Mouse (Mus musculus) megakaryocyte, adult 5-6 weeks (primary cell): ENCODE data around the gene Alox12. TPM values are rescaled to one million over a fixed set of nuclear protein-coding genes. Genes with fewer than 3 reads are reported as not detected.

Source experiments
- ATAC-seq: 2 replicates; pipeline ENCODE4 v1.8.0; 2016; ENCODE audit warnings: mild to moderate bottlenecking, inconsistent platforms; ENCODE audit not compliant: poor library complexity, severe bottlenecking
- total RNA-seq, 2 experiments: library from RNA; stranded (forward) in 1 of 2; stranded (reverse) in 1 of 2; fragments of 153-499, 151-499 nt in 1 of 2; fragments of 221-1000, 200-1000 nt in 1 of 2; gene quantifications; 2 replicates each; pipeline versions ENCODE4 v1.2.3 to v1.2.4; 2015 to 2017

Alox12 gene
- total RNA-seq, 2 experiments from 2014 or later, result not detected

DNA sequence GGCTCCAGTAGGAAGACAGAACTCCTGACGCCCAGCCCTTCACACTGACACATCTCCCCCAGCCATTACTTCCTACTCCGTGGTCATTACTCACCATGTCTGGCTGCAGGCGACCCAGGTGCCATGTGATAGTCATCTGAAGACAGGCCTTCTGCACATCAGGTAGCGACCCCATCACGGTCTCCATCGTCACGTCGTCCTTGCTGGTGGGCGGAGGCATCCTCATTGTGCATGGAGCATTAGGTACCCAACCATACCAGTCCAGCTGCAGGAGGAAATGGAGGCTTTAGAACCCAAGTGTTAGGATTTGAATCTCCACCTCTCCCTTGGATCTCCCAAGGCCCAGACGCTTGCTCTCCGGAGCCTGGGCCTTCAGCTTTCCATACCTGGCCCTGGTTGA lies 12.6 kb downstream of the Alox12 start:
- no peak for ATAC-seq

DNA sequence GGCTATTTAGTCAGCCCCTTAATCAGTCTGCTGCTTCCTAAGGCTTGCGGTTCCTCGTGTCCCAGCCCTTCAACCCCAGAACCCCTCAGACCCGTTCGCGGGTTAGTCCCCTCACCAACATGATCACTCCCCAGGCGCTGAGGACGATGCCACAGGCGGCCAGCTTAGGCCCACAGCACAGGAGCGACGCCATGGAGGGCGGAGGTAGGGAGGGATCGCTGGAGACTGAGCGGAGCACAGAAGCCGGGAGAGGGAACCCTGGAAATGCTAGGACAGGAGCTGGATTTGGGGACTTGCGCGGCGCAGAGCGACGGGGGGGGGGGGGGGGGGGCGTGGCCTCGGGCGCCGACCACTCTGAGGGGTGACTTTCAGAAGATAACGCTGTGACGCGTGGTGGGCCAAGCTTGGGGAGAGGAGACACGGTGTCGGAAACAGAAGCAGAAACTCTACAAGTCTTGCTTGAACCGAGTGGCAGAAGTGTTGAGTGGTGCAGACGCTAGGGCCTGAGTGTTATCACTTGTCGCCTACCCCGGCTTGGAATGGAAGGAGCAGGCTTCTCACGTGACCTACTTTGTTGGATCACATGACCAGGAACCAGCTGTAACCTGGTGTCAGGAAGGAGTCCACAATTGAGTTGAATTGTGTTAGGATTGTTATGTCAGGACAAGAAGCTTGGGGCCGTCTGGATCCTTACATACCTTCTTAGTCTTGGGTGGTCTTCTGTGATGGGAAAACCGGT lies 15.4 kb downstream of the Alox12 start, which contains the start of the genes Gm21988 and Rnasek:
Gene Gm21988, minus strand, starts transcription at position 290 of the 739 bp plus-strand sequence.
Gene Rnasek, minus strand, starts transcription at position 302 of the 739 bp plus-strand sequence.
- ATAC-seq, result peak; percentile 33

GRCm38 (mm10) chr11:70238591-70239440 lies 16.3 kb downstream of the Alox12 start:
- no peak for ATAC-seq

- peak; percentile 92 for ATAC-seq
Measured at GRCm38 (mm10) chr11:70237457-70238167, 17.5 kb downstream of the Alox12 start, which contains the start of gene 0610010K14Rik. Gene 0610010K14Rik, minus strand, starts transcription at chr11:70237914.

DNA sequence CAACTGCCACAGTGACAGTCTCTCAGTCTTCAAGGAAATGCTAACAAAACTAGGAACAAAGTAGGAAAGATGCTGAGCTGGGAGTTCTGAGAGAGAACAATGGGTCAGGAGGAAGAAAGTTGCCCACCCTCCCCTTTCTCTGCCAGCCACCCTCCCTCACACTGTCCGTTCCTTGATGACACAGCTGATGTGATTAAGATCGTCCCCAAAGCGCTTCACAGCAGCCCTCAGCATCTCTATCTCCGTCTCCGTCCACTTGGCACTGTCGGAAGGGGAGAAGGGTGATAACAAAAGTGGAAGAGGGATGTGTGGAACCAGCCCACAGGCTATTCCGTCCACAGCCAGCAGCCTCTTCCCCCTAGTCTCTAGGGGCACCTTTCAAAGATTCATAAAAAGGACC lies 18.4 kb downstream of the Alox12 start:
- ATAC-seq, result no peak

DNA sequence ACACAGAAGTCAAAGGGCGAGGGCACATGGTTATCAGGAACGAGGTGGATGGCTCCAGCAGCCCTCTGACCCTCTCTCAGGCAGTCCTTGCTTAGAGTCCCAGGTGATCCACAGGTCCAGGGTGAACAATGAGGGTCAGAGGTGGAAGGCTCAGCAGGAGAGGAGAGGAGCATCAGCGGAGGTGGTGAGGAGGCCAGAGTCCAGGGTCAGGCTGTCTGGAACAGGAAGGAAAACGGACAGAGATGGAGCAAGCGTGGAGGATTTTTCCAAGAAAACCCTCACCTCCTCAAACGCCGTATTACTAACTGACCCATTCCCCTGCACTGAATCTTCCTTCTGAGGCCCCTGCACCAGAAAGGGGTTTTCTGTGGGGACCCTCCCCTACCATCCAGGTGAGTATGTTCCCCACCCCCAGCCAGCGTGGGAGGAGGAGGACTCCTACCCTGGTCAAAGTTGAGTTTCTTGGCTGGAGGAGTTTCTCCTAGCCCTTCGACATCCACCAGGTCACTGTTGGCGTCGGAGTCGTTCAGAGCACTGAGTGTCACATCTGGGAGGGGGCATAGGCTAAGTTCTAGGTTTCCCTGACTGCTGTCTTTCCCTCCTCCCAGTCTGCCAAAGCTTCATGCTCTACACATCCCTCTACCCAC lies 19.8 kb downstream of the Alox12 start:
- ATAC-seq, result no peak

- no peak for ATAC-seq
Measured at GRCm38 (mm10) chr11:70234497-70234896, 20.7 kb downstream of the Alox12 start.

DNA sequence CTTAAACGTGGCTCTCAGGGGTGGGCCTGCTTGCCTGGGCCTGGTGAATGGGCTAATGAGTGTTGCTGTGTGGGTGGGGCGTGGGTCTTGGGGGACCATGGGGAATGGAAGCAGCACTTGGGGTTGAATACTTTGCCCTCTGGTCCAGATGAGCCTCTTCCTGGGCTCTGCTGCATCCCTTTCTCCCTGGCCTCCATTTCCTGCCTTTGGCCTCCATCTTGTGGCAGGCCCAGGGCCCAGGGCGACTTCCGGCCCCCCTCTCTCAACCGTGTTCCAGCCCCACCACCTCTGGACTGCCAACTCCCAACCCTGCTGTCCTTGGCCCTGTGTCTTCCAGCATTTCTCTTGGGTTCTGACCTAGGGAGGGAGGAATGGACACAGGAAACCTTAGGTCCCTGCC lies 21.1 kb downstream of the Alox12 start:
- no peak for ATAC-seq

- no peak for ATAC-seq
Measured at GRCm38 (mm10) chr11:70233016-70233415, 22.1 kb downstream of the Alox12 start.

DNA sequence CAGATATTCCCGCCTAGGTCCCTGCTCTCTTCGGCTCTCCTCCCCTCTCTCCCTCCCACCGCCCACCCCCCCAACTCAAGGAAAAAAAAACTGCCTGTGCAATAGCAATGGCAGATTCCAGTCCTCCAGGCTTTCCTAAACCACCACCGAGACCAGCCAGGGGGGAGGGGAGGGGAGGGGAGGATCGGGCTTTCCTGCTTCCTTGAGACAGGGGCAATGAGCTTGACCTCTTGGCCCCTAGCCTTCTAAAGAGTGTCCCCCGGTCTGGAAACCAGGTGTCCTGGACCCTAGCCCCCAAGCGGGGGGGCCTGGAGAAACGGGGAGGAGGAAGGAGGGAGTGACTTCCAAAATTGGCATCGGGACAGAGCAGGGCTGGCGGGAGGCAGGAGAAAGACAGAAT lies 22.6 kb downstream of the Alox12 start:
- ATAC-seq, result no peak

GRCm38 (mm10) chr11:70230239-70230727 lies 24.9 kb downstream of the Alox12 start:
- ATAC-seq, result peak; percentile 96

- no peak for ATAC-seq
Measured at GRCm38 (mm10) chr11:70229260-70230010, 25.7 kb downstream of the Alox12 start, which contains the start of gene Bcl6b. Gene Bcl6b, minus strand, starts transcription at chr11:70229798.

- peak; percentile 38 for ATAC-seq
Measured at GRCm38 (mm10) chr11:70228828-70229227, 26.3 kb downstream of the Alox12 start.

GRCm38 (mm10) chr11:70227661-70228245 lies 27.4 kb downstream of the Alox12 start:
- no peak for ATAC-seq

DNA sequence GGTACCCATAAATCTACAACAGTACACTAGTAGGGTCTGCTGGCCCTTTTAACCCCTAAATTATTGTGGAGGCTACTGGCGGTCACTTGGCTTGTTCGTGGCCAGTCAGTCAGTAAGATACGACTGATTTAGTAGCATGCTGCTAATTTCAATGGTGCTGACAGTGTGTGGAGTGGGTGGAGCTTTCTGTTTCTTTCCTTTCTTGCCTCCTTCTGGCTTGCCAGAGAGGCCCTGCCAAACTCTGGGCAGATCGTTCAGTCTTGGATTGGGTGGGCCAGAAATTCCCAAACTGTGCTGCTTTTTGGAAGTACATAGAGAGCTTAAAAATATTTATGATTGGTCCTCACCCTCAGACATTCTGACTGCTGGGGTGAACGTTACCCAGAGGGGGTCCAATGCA lies 28.0 kb downstream of the Alox12 start:
- ATAC-seq, result no peak

DNA sequence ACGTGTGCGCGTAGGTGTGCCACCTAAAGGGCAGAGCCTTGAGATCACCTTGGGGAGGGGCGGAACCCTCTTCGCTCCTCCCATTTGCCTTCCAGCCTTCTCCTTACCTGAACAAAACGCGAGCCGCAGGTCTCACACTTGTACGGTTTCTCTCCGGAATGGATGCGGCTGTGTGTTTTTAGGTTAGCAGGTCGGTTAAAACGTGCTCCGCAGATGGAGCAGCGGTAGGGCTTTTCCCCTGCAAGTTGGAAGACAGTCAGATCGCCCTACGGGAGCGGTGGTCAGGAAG lies 28.6 kb downstream of the Alox12 start:
- ATAC-seq, result no peak

- no peak for ATAC-seq
Measured at GRCm38 (mm10) chr11:70225798-70226601, 29.2 kb downstream of the Alox12 start.

GRCm38 (mm10) chr11:70223724-70224123 lies 31.4 kb downstream of the Alox12 start:
- no peak for ATAC-seq
